Mouse (Mus musculus) frontal cortex, postnatal 14 days (tissue): ENCODE results near the gene Fosb.

Experiments used
- DNase-seq, 2 experiments: peaks; one replicate each; pipeline ENCODE4 v3.0.0; 2022; ENCODE audit warnings: low spot score in 2 of 2

The Fosb gene

DNA sequence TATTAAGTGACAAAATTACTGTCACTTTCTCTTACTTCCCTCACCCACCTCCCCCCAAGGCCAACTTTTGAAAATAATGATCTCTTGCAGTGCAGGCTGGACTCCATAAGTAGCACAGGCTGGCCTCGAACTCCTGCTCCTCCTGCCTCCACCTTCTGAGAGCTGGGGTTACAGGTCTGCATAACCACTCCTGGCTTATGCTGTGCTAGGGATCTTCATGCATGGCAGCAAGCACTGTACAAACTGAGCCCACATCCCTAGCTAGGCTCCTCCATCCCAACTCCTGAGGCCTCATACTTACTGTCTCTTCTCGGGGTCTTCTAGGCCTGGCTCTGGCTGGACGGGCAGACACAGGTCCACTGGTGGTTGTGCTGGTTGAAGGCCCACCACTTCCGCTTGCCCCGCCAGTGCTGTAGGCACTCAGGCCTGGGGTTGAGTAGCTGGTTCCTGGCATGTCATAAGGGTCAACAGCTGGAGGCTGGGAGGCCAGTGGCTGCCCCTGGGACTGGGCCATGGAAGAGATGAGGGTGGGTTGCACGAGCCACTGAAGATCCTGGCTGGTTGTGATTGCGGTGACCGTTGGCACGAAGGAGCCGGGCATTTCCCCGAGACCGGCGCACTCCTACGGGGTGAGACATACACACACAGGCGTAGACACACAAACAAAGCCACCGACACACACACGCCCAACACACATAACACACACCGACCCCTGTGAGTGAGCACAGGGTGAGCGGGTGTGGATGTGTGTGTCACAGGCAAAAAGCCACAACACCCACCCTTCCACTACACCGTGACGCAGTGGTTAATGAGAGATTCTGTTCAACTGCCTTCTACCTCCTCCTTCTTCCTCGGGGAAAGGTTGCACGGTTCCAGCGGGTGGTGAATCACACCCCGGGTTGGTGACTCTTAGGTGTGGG, 2.8 kb downstream of the Fosb start:
- no peak for DNase-seq

DNA sequence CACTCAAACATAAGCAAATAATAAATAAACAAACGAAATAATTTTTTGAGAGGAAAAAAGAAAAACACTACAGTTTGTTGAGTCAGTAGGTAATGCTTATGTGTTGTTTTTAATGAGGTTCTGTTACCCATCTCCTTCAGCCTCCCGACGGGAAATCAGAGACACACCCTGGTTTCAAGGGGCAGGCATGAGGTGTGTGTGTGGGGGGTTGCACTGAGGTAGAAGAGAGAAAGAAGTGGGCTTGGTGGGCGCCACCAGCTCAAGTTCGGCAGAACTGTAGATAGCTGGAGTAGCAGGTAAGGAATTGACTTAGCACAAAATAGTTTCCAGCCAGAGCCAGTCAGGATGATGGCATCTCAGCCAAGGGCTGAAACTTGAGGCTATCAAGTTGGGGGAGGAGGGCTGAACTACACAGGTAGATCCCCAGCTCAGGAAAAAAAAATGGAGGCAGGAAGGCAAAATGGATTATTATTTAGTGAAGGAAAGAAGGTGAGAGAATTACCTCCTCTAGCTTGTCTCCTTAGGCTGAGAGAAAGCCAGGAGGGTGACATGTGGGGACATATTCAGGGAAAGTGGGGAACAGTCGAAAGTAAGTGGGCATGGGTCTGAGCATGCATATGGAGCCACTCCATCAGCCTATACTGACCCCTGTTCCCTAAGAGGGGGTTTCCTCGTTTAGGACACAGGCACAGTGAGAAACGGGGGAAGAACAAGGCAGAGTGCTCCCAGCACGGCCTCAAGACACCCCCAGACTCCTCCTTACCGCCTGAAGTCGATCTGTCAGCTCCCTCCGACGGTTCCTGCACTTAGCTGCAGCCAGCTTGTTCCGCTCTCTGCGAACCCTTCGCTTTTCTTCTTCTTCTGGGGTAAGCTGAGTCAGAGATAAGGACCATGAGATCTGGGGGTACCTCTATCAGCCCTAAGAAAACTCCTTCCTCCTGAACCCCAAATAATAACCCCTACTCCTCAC, 3.8 kb downstream of the Fosb start:
- DNase-seq: no peak

DNA sequence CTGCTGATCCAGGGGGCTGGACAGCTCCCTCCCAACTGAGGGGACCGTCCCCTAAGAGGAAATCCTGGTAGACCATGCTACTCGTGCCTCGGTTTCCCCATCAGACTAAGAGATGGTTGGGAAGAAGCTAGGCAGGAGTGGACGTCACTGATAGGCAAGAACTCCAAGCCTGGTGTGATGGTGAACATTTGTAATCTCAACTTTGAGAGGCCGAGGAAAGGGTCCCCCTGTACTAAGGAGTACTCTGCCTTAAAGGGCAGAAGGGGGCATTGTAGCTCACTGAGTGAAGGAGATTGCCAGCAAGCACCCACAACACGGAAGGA, 4.5 kb downstream of the Fosb start:
- no peak for DNase-seq

DNA sequence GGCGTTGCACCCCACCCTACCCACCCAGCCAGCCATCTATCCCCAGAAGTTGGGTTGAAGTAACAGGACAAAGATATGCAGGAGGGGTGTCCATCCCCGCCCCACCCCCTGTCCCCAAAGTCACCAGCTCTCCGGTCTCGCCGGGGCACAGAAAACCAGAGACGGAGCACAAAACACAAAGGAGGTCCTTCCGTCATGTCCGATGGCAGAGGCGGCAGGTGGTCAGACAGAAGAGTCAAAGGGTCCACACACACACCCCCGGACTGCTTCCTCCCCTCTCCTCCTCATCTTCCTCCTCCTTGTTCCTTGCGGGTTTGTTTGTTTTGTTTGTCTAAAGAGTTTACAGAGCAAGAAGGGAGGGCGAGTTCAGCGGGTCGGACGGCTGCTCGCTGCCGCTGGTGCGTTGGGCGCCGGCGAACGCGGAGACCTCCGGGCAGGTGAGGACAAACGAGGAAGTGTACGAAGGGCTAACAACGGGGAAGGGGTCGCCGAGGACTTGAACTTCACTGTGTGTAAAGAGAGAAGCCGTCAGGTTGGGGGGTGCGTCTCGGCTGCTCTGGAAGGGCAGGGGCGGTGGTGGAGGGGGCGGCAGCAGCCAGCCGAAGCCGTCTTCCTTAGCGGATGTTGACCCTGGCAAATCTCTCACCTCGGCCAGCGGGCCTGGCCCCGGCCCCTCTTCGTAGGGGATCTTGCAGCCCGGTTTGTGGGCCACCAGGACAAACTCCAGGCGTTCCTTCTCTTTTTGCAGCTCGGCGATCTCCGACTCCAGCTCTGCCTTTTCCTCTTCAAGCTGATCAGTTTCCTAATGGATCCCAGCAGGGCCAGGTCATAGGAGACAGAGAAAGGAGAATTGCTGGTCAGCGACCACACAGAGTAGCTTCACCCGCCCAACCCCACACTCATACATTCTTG, 5.1 kb downstream of the Fosb start:
- no peak for DNase-seq

DNA sequence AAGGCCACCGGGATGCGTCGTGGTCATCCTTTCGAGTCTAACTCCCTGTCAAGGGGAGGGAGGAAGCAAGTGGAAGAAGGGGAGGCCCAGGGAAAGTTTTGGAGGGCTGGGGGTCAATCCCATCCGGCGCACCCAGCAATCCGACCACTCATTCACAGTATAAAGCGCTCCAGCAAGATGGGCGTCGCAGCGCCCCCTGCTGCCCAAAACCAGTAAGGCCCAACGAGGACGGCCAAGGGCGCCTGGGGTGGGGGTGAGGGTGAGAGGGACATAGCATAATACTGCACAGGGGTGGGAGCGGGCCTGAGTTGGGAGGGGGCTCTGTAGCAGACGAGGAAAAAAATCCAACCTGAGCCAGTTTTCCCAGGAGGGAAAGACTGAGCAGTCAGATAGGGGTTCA, 6.1 kb downstream of the Fosb start:
- DNase-seq: peak in 1 of 2 experiments; percentile 58

DNA sequence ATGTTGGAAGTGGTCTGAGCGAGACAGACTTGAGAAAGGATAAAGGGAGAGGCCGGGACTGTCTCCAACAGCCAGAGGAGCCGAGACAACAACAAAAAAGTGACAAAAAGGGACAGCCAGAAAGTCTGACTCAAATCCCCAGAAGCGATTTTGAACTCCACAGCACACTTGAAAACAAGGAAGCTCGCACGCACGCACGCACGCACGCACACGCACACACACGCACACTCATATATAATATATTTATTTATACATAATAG, 6.9 kb downstream of the Fosb start:
- no peak for DNase-seq

DNA sequence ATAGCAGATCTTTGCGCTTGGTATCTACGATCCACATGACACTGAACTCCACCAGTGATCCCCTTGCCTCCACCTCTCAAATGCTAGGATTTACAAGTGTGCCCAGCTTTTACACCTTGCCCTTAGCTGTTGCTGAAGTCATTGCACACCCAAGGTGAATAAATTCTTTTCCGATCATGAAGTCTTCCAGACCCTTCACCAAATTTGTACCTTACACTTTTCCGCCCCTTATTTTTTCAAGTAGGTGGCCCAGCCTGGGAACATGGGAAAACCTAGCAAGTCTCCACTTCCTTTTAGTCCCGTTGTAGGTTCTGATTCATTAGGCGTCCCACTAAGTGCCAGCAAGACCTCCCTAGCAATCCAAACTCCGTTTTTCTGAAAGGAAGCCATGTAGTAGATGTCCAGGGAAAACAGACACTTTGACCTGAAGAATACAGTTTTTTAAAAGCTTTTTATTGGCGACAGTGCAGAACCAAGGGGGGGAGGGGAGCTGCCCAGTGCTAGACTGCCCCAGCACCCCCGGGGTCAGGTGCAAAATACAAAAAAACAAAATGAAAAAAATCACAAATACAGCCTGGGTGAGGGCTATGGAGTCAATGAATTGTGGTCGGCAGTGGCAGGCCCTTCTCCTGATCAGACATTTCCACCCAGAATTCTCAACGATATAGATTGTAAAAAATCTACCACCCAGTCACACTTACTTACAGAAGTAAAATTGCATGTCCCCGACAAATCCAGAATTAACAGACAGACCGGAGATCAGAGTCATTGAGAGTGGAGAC, 7.4 kb downstream of the Fosb start:
- DNase-seq: no peak

DNA sequence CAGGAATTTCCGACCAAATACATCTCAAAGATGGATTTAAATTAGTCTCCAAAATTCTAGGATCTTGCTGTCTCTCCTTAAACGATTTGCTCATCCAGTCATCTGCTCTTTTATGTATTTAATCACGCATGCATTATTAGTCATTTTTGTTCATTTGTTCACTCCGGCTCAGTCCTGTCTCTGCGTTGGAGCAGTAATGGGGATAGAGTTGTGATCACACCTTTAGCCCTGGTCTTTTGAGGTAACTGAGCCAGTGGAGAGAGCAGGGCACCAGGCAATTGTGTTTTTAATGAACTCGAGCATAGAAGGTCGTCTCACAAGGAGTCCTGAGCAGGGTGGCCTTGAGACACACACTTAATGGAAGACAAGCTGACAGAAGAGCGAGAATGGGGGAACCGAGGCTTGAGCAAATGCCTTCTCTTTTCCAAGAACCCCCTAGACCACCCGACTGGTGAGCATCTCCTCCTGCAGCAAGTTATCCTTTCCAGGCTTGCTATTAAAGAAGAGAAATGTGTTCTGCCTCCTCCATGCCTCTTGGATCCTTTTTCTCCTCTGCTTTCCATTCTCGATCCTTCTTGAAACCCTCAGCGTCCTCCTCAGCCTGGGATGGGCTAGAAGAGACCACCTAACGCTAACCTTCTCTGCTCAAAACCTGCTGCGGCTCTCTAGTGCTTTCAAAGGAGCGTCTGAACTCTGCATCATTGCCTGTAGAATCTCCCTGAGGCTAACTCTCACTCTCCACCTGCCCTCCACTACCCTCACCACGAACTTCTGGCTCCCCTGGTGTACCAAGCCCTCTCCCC, 8.2 kb downstream of the Fosb start:
- DNase-seq: no peak

DNA sequence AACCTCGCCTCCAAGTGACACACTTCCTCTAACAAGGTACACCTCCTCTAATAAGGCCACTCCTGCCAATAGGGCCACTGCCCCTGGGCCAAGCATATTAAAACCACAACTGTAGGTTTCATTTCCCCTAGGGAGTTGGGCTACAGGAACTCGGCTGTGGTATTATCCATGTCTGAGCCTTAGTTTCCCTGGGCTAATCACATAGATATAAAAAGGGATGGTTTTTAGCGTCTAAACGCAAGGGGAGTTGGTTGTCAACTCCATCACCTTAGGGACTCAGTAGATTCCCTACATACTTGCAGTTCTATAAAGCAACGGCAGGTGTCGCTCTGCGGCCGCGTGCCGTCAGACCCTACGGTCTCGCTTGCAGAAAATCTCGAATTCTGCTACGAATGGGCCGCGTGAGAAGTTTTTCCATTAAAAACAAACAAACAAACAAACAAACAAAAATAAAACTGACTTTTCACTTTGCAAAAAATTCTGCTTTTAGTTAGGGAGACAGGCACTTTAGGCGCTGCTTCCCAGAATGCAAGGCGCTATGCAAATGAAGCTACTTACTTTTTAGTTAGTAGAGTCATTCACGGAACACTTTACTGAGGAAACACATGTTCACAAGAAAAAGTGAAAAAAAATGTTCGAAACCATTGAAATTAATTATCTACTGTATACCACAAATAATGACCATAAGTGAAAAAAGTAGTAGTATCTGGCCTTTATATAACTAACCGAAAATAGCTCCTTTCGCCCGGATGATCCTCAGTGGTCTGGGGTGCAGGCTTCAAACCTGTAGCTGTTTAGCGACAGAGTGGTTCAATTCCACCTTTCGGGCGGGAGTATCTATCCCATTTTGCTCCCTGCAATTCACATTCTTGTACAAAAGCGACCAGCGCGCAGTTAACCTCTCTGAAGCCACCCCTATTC, 9.1 kb downstream of the Fosb start:
- DNase-seq: peak in 1 of 2 experiments; percentile 75

DNA sequence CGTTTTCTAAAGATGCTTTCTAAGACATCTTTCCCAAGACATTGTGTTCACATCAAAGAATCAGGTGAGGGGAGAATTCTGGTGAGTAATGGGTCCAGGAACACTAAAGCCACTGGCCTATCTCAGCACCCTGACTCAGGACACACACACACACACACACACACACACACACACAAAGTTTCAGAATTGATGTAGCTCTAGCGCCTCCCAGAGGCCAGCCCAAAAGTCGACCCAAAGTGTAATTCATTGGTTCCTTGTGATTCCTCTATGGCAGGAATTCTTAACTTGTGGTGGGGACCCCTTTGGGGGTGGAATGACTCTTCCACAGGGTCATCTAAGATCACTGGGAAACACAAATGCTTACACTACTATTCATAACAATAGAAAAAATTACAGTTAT, 10.7 kb downstream of the Fosb start:
- DNase-seq: no peak

DNA sequence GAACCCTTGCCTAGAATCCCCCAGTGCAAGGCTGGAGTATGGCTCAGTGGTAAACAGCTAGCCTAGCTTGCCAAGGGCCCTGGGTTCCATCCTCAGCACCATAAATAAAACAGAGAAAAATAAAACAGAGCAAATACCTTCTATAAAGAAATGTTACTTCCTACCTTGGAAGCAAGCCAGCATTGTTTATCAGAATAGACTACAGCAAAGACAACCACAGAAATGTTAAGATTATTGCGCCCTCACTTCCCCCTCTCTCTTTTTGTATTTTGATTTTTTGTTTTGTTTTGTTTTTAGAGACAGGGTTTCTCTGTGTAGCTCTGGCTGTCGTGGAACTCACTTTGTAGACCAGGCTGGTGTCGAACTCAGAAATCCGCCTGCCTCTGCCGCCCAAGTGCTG, 12.1 kb downstream of the Fosb start:
- DNase-seq: no peak

DNA sequence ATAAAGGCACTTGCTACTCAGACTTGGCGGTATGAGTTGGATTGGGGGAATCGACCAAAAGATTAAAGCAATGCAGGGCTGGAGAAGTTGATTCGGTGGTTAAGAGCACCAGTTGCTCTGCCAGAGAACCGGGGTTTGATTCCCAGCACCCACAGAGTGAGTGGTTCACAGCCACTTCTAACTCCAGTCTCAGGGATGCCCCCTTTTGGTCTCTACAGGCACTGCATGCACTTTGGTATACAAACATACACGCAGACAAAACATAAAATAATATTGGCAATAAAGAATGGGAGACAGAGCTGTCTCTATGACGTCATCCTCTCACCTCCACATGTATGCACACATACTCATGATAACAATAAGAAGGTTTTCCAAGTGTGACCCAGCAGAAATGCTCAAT, 12.8 kb downstream of the Fosb start:
- DNase-seq: no peak

DNA sequence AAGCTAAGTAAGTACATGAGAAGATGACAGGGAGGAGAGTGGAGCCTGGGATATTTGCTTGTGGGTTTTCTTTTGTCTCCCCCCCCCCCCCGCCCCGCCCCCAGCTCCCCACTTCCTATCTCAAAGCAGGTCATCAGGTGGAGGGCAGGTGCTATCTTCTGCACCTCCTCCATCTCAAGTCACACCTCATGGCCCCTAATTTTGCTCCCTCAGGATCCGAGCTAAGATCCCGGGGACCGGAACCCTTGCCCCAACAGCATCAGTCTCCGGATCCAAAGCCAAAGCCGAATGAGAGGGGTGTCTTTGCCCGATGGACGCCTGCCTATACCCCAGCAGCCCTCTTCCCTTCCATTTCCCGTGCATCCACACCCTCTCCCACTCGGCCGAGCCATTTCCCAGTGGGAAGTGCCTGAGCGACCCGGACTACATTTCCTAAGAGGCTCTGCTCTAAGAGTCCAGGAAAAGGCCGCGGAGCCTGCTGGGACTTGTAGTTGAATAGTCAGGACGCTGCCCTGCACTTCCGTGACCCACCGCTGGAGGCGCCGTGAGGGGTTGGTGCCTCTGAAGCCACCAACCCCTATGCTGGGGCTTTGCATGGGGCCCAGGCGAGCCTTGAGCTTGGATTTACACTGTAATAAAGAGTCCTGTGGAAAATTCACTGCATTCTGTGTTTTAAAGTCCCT, 14.2 kb downstream of the Fosb start:
- DNase-seq: peak; percentile 89 to 95

DNA sequence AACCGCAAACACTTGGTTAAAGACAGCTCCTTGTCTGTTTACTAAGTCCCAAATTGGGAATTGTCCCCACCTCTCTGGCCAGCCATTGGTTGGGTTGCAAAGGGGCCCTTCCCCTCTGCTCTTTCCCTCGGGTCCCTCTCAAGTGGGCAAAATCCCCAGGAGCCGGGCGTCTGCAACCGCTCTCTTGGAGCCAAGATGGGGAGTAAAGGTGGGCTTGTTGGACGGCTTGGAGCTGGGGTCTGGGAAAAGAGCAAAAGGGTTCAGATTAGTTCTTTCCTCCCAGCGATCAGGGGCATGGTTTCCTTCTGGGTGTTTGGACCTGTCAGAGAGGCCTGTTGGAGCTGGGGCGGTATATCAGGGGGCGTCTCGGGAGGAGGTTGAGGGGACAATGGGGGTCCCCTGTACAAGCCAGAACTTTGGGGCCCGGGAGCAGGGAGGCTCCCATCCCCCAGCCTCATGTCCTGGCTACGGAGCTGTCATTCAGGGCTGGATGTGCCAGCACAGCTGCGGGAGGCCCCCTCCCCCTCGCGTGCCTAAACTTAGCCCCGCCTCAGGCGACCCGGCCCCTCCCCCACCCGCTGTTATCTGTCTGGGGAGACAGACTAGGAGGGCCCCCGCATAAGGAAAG, 18.8 kb downstream of the Fosb start:
- DNase-seq: no peak

DNA sequence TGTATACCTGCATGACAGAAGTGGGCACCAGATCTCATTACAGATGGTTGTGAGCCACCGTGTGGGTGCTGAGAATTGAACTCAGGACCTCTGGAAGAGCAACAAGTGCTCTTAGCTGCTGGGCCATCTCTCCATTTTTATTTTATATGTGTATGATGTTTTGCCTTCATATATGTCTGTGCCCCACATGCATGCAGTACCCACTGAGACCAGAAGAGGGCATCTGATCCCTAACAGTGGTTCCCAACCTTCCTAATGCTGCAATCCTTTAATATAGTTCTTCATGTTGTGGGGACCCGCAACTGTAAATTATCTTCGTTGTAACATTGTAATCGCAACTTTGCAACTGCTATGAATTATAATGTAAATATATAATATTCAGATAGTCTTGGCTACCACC, 25.1 kb downstream of the Fosb start:
- DNase-seq: peak in 1 of 2 experiments; percentile 67

DNA sequence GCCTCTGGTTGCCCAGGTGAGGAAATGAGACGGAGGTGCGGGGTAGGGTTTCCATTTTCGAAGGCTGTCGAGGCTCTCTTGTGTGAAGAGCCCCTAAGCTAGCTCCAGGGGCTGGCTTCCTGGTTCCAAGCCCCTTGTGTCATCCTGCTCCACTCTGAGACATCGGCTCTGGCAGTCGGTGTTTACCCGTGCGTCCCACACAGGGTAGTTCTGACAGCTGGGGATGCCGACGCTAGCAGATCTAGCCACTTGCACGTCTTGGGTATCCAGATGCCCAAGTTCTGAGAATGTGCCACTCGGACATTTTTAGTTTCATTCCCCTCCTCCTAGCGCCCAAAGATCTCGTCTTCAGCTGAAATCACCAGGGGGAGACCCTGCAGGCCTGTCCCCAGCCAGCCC, 26.4 kb downstream of the Fosb start:
- DNase-seq: no peak

DNA sequence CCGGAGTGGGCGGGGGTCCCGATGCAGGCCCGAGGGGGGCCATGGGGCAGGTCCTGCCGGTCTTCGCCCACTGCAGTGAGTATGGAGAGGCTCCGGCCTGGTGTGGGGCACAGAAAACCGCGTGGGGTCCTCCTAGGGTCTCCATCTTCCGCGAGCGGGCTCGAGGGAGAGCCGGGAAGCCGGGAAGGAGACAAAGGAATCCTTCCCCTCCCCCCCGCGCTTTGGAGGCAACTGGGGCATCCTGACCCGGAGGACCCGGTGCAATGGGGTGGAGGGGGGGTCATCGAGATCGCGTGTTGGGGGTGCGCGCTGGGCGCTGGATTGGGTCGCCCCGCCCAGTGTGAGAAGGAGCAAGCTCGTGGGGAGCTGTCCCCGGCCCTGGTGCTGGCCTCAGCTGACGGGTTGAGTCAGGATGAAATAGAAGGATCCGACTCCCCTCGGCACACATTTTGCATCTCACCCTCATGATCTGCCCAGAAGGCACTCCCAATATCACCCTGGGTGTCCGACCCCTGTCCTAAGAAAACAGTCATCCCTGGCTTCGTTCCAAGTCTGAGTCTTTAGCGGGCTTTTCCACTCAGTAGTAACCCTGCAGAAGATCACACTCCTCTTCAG, 27.0 kb downstream of the Fosb start:
- DNase-seq: peak; percentile 37 to 44

DNA sequence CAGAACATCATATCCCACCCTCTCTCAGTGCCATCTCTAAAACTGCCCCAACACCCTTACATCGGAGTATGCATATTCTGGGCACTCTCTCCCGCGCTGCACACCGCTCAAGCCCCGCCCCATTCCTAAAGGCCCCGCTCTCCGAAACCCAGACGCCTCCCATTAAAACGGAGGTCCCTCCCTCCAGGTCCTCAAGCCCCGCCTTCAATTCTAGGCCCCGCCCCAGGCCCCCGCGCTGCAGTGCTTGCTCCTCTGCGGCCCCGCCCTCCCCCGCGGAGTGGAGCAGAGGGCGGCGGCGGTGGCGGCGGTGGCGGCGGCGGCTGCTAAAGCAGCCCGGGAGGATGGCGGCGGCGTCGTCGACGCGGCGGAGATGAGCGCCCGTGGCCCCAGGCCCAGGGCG, 27.5 kb downstream of the Fosb start, which contains the start of gene Rtn2:
Rtn2 (plus strand) TSS at position 240 of the 400 bp plus-strand sequence.
- peak; percentile 74 to 81 for DNase-seq
